Mouse (Mus musculus): Measurements from ENCODE around the gene AI661453. TPM values are rescaled to one million over a fixed set of nuclear protein-coding genes. Genes with fewer than 3 reads are reported as not detected.
A peak's percentile ranks its signal among the peaks of the same experiment; 100 is the strongest.

Gene AI661453
- polyA plus RNA-seq, 1 experiment from 2014 or later, result 0.77 TPM

DNA sequence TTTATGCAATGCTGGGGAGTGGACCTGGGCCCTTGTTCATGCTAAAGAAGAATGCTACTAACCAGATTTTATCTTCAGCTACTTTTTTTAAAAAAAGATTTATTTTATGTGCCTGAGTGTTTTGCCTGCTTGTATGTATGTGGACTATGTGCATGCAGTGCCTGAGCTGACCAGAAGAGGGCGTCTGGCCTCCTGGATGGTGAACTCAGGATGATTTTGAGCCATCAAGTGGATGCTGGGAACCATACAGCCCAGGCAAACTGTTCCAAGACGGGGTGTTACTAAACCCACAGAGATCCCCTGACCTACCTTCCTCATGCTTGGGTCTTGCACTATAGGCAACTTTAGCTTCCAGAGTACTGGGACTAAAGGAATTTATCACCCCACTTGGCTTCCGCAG is 39.3 kb downstream of the AI661453 start:
- Histone ChIP-seq H3K27ac (ENCODE audit: low read length) (no peak overlapping the region), H3K27me3 (ENCODE audit: control insufficient read depth, insufficient read depth, low read depth, low read length) (no peaks in the 10 kb centered on the region), H3K4me1 (ENCODE audit: control insufficient read depth, low read depth, low read length) (peaks cover 6% of the 10 kb centered on the region; the same call in 1 of the 2 replicates), H3K9ac (ENCODE audit: low read depth, low read length) (no peak overlapping the region), H3K36me3 (ENCODE audit: control insufficient read depth, insufficient read depth) (no peaks in the 10 kb centered on the region), H3K4me3 (ENCODE audit: low read depth, low read length) (no peak overlapping the region), H3K4me2 (ENCODE audit: low read depth, low read length) (no peak overlapping the region), H3K9me3 (replicated peaks; ENCODE audit: control insufficient read depth, low read length) (no peaks in the 10 kb centered on the region)
- no peak for ATAC-seq (ENCODE audit: low read depth)
- 48% methylated on average over 3 of the region's 3 CpGs for WGBS (ENCODE audit: insufficient replicate concordance)

DNA sequence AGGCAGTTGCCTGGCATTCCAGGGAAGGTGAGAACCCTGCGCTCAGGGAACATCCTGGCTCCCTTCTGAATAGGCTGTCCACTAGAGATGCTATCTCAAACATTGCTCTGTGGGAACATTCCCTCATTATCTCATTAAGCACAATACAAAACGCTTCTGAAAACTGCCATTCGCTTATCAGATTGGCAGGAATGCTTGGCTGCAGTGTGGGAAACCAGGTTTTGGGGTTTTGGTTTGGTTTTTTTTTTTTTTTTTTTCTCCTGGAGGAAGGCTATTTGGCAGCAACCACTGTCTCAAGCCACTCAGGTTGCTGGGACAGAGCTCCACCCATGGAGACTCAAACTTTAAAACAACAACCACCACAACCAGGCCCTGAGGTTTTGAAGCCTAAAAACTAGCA is 43.5 kb downstream of the AI661453 start:
- WGBS (ENCODE audit: insufficient replicate concordance), result 40% methylated on average over 3 of the region's 3 CpGs
- ATAC-seq (ENCODE audit: low read depth), result no peak
- Histone ChIP-seq H3K36me3 (ENCODE audit: control insufficient read depth, insufficient read depth) (no peaks in the 10 kb centered on the region), H3K9me3 (replicated peaks; ENCODE audit: control insufficient read depth, low read length) (no peaks in the 10 kb centered on the region), H3K27me3 (ENCODE audit: control insufficient read depth, insufficient read depth, low read depth, low read length) (no peaks in the 10 kb centered on the region), H3K4me3 (ENCODE audit: low read depth, low read length) (no peak overlapping the region), H3K9ac (ENCODE audit: low read depth, low read length) (no peak overlapping the region), H3K27ac (ENCODE audit: low read length) (no peak overlapping the region), H3K4me1 (ENCODE audit: control insufficient read depth, low read depth, low read length) (peaks cover 7% of the 10 kb centered on the region), H3K4me2 (ENCODE audit: low read depth, low read length) (no peak overlapping the region)

DNA sequence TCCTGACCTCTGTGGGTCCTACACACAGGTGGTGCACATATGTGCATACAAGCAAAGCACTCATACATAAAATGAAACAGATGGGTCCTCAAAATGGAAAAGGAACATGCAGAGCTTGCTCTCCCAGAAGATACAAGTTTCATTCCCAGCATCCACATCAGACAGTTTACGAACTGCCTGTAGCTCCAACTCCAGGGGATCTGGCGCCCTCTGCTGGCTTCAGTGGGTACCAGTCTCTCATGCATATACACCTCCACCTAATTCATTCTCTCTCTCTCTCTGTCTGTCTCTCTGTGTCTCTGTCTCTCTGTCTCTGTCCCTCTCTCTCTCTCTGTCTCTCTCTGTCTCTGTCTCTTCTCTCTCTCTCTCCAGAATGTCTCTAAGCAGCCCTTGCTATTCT is 46.0 kb downstream of the AI661453 start:
- Histone ChIP-seq H3K9ac (ENCODE audit: low read depth, low read length) (no peak overlapping the region), H3K4me1 (ENCODE audit: control insufficient read depth, low read depth, low read length) (peaks cover 15% of the 10 kb centered on the region), H3K4me2 (ENCODE audit: low read depth, low read length) (no peak overlapping the region), H3K27me3 (ENCODE audit: control insufficient read depth, insufficient read depth, low read depth, low read length) (no peaks in the 10 kb centered on the region), H3K4me3 (ENCODE audit: low read depth, low read length) (no peak overlapping the region), H3K36me3 (ENCODE audit: control insufficient read depth, insufficient read depth) (no peaks in the 10 kb centered on the region), H3K27ac (ENCODE audit: low read length) (no peak overlapping the region), H3K9me3 (replicated peaks; ENCODE audit: control insufficient read depth, low read length) (no peaks in the 10 kb centered on the region)
- no peak for ATAC-seq (ENCODE audit: low read depth)
- 30% methylated on average over 2 of the region's 2 CpGs for WGBS (ENCODE audit: insufficient replicate concordance)

DNA sequence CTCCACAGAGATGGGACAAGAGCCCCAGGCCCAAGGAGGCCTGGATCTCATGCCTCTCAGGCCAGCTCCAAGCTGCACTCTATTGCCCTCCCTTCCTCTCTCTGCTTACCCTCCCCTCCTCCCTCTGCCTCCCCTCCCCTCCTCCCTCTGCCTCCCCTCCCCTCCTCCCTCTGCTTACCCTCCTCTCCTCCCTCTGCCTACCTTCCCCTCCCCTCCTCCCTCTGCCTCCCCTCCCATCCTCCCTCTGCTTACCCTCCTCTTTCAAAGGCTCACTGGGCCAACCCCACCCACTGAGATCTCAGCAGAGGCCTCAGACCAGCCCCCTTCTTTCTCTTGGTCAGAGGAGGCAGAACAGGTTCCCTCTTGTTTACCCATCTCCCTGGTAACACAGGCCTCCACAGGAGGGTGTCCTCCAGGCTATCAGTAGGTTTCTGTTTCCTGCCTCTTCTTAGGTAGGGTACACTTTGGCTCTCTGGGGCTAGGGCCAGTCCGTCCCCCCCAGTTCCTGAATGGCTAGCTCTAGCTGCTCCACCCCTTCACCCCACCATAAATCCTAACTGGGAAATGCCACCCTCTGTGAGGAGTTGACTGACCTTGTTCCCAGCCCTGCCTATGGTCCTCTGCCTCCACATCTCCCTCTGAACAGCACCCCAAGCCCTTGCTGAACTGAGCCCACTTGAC is 48.0 kb downstream of the AI661453 start:
- H3K4me2 ChIP-seq (ENCODE audit: low read depth, low read length), result no peak overlapping the region
- H3K4me1 ChIP-seq (ENCODE audit: control insufficient read depth, low read depth, low read length), result peaks cover 15% of the 10 kb centered on the region
- H3K27ac ChIP-seq (ENCODE audit: low read length), result peak overlapping the region; percentile 42; the same call in 1 of the 2 replicates
- WGBS (ENCODE audit: insufficient replicate concordance), result 14% methylated on average over 1 of the region's 1 CpGs
- H3K36me3 ChIP-seq (ENCODE audit: control insufficient read depth, insufficient read depth), result peaks cover 8% of the 10 kb centered on the region; the same call in 1 of the 2 replicates
- no peaks in the 10 kb centered on the region for H3K9me3 ChIP-seq (replicated peaks; ENCODE audit: control insufficient read depth, low read length)
- H3K9ac ChIP-seq (ENCODE audit: low read depth, low read length), result no peak overlapping the region
- no peaks in the 10 kb centered on the region for H3K27me3 ChIP-seq (ENCODE audit: control insufficient read depth, insufficient read depth, low read depth, low read length)
- no peak overlapping the region for H3K4me3 ChIP-seq (ENCODE audit: low read depth, low read length)
- ATAC-seq (ENCODE audit: low read depth), result peak; percentile 76

DNA sequence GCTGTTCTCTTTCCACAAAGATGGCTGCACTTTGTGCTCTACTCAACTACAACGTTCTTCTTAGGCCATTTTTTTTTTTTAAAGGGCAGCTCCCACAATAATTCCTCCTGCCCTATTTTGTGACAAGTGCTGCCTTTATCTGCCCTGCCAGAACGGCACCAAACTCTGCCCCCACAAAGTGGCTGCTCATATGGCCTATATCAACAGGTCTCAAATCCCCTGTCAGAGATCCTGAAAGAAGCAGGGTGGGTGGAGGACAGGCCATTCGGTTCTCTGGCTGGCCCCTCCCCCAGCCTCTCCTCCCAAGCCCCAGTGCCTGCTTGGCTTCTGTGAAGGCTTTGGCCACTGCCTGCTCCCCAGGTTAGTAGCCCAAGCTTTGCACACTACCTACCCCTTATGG is 48.6 kb downstream of the AI661453 start:
- H3K27me3 ChIP-seq (ENCODE audit: control insufficient read depth, insufficient read depth, low read depth, low read length), result no peaks in the 10 kb centered on the region
- peak; percentile 46 for ATAC-seq (ENCODE audit: low read depth)
- peaks cover 13% of the 10 kb centered on the region; the same call in 1 of the 2 replicates for H3K36me3 ChIP-seq (ENCODE audit: control insufficient read depth, insufficient read depth)
- no peaks in the 10 kb centered on the region for H3K9me3 ChIP-seq (replicated peaks; ENCODE audit: control insufficient read depth, low read length)
- WGBS (ENCODE audit: insufficient replicate concordance), result 4% methylated on average over 3 of the region's 3 CpGs
- H3K27ac ChIP-seq (ENCODE audit: low read length), result peak overlapping the region; percentile 42; the same call in 1 of the 2 replicates
- peaks cover 15% of the 10 kb centered on the region for H3K4me1 ChIP-seq (ENCODE audit: control insufficient read depth, low read depth, low read length)
- no peak overlapping the region for H3K4me3 ChIP-seq (ENCODE audit: low read depth, low read length)
- 0 out of 2 replicates have a peak overlapping the region, but pooled peaks have one; percentile 11 for H3K9ac ChIP-seq (ENCODE audit: low read depth, low read length)
- no peak overlapping the region for H3K4me2 ChIP-seq (ENCODE audit: low read depth, low read length)

- Histone ChIP-seq H3K4me1 (ENCODE audit: control insufficient read depth, low read depth, low read length) (peaks cover 15% of the 10 kb centered on the region), H3K9ac (ENCODE audit: low read depth, low read length) (no peak overlapping the region), H3K27me3 (ENCODE audit: control insufficient read depth, insufficient read depth, low read depth, low read length) (no peaks in the 10 kb centered on the region), H3K27ac (ENCODE audit: low read length) (peak overlapping the region; percentile 33; the same call in 1 of the 2 replicates), H3K4me2 (ENCODE audit: low read depth, low read length) (no peak overlapping the region), H3K36me3 (ENCODE audit: control insufficient read depth, insufficient read depth) (peaks cover 17% of the 10 kb centered on the region), H3K9me3 (replicated peaks; ENCODE audit: control insufficient read depth, low read length) (no peaks in the 10 kb centered on the region), H3K4me3 (ENCODE audit: low read depth, low read length) (no peak overlapping the region)
- ATAC-seq (ENCODE audit: low read depth), result no peak
- WGBS (ENCODE audit: insufficient replicate concordance), result 81% methylated on average over 3 of the region's 3 CpGs
These were observed 49.4 kb downstream of the AI661453 start for GRCm38 (mm10) chr17:47485791-47486190.

DNA sequence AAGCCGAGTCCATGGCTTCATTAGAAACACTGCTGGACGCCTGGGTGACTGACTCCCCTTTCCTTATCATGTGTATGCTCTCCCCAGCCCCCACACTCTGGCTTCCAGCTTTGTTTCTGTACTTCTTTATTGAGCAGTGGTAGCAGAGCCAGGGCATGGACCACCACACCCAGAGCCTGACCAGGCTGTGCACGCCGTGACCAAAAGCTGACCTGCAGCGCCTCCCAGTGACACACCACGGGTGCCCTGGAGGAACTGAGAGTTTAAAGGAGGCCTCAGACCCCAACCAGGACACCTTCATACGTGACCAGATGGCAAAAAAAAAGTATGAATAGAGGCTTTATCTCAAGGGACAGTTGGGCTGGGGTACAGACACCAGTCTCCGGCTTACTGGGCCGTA is 54.4 kb downstream of the AI661453 start:
- no peak overlapping the region for H3K27ac ChIP-seq (ENCODE audit: low read length)
- ATAC-seq (ENCODE audit: low read depth), result no peak
- H3K4me3 ChIP-seq (ENCODE audit: low read depth, low read length), result no peak overlapping the region
- H3K36me3 ChIP-seq (ENCODE audit: control insufficient read depth, insufficient read depth), result peaks cover 54% of the 10 kb centered on the region
- no peak overlapping the region for H3K9ac ChIP-seq (ENCODE audit: low read depth, low read length)
- no peak overlapping the region for H3K4me2 ChIP-seq (ENCODE audit: low read depth, low read length)
- H3K27me3 ChIP-seq (ENCODE audit: control insufficient read depth, insufficient read depth, low read depth, low read length), result no peaks in the 10 kb centered on the region
- WGBS (ENCODE audit: insufficient replicate concordance), result 70% methylated on average over 9 of the region's 9 CpGs
- H3K4me1 ChIP-seq (ENCODE audit: control insufficient read depth, low read depth, low read length), result peaks cover 10% of the 10 kb centered on the region; the same call in 1 of the 2 replicates
- H3K9me3 ChIP-seq (replicated peaks; ENCODE audit: control insufficient read depth, low read length), result no peaks in the 10 kb centered on the region

DNA sequence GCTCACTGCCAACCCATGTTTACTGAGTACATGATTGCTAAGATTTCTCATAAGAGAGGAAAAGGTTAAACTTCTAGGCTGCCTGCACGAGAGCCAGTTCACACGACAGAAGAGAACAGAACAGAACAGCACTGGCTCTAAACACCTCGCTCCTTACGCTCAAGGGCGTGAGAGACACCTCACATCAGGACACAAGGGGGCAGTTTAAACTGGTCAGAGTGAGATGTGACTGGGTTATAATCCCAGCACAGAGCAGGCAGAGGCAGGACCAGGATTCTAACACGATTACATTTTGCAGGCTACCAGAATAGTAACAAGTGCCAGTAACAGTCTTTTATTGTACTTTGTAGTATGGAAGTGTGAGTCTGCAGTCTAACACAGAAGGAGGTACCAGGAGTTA is 56.3 kb downstream of the AI661453 start:
- ATAC-seq (ENCODE audit: low read depth), result no peak

GRCm38 (mm10) chr17:47493653-47494052 is 57.2 kb downstream of the AI661453 start:
- WGBS (ENCODE audit: insufficient replicate concordance), result 81% methylated on average over 6 of the region's 6 CpGs
- Histone ChIP-seq H3K4me3 (ENCODE audit: low read depth, low read length) (no peak overlapping the region), H3K4me1 (ENCODE audit: control insufficient read depth, low read depth, low read length) (peaks cover 8% of the 10 kb centered on the region; the same call in 1 of the 2 replicates), H3K27ac (ENCODE audit: low read length) (no peak overlapping the region), H3K9me3 (replicated peaks; ENCODE audit: control insufficient read depth, low read length) (no peaks in the 10 kb centered on the region), H3K36me3 (ENCODE audit: control insufficient read depth, insufficient read depth) (peaks cover 75% of the 10 kb centered on the region), H3K4me2 (ENCODE audit: low read depth, low read length) (no peak overlapping the region), H3K27me3 (ENCODE audit: control insufficient read depth, insufficient read depth, low read depth, low read length) (no peaks in the 10 kb centered on the region), H3K9ac (ENCODE audit: low read depth, low read length) (no peak overlapping the region)
- no peak for ATAC-seq (ENCODE audit: low read depth)

More for the DNA sequence above, 56.3 kb downstream of the AI661453 start:
- H3K9ac ChIP-seq (ENCODE audit: low read depth, low read length), result no peak overlapping the region
- no peak overlapping the region for H3K27ac ChIP-seq (ENCODE audit: low read length)
- H3K4me2 ChIP-seq (ENCODE audit: low read depth, low read length), result no peak overlapping the region
- no peak overlapping the region for H3K4me3 ChIP-seq (ENCODE audit: low read depth, low read length)
- WGBS (ENCODE audit: insufficient replicate concordance), result 82% methylated on average over 6 of the region's 6 CpGs
- H3K36me3 ChIP-seq (ENCODE audit: control insufficient read depth, insufficient read depth), result peaks cover 69% of the 10 kb centered on the region
- H3K27me3 ChIP-seq (ENCODE audit: control insufficient read depth, insufficient read depth, low read depth, low read length), result no peaks in the 10 kb centered on the region
- H3K9me3 ChIP-seq (replicated peaks; ENCODE audit: control insufficient read depth, low read length), result no peaks in the 10 kb centered on the region
- peaks cover 8% of the 10 kb centered on the region; the same call in 1 of the 2 replicates for H3K4me1 ChIP-seq (ENCODE audit: control insufficient read depth, low read depth, low read length)

Data from liver, embryonic 16.5 days (tissue).